Mouse (Mus musculus) G1E (cell line): ENCODE measurements around the gene Podn. TPM values are rescaled to one million over a fixed set of nuclear protein-coding genes. Genes with fewer than 3 reads are reported as not detected.

ENCODE experiments used
- ATAC-seq: 2 replicates; pipeline ENCODE4 v1.8.0; 2016; ENCODE audit warnings: mild to moderate bottlenecking; ENCODE audit not compliant: insufficient number of reproducible peaks, poor library complexity, low FRiP score, severe bottlenecking; ENCODE audit errors: extremely low read depth
- DNase-seq: peaks from one replicate; pipeline ENCODE4 v3.0.0; 2012; ENCODE audit warnings: low spot score
- H3K27me3 ChIP-seq: 2 replicates; pipeline ENCODE4 v1.6.1; 2012; ENCODE audit warnings: mild to moderate bottlenecking, low read length, inconsistent platforms; ENCODE audit not compliant: insufficient read depth
- H3K36me3 ChIP-seq: replicated peaks from 2 replicates; pipeline ENCODE3; 2012; ENCODE audit warnings: mild to moderate bottlenecking, inconsistent platforms
- H3K4me1 ChIP-seq: 2 replicates; pipeline ENCODE4 v1.6.1; 2012; ENCODE audit warnings: low read depth, low read length, inconsistent platforms, mixed read lengths; ENCODE audit not compliant: insufficient read depth
- H3K4me3 ChIP-seq: 2 replicates; pipeline ENCODE4 v1.5.1; 2012; ENCODE audit warnings: low read depth, mild to moderate bottlenecking, inconsistent platforms, low read length, moderate library complexity, mixed read lengths
- H3K9me3 ChIP-seq: replicated peaks from 2 replicates; pipeline ENCODE4 v1.6.1; 2012; ENCODE audit warnings: inconsistent platforms
- CTCF ChIP-seq: IDR thresholded peaks from 2 replicates; pipeline ENCODE4 v1.5.1; 2012; ENCODE audit warnings: low read depth, low read length, inconsistent platforms, mixed read lengths
- GATA1 ChIP-seq: IDR thresholded peaks from 2 replicates; pipeline ENCODE4 v1.6.1; 2012; ENCODE audit warnings: borderline replicate concordance, low read length, inconsistent platforms, mixed read lengths
- GATA2 ChIP-seq: IDR thresholded peaks from 2 replicates; pipeline ENCODE4 v1.6.1; 2012; ENCODE audit warnings: low read depth, low read length, inconsistent platforms, borderline replicate concordance
- POLR2AphosphoS5 ChIP-seq: IDR thresholded peaks from 2 replicates; pipeline ENCODE4 v1.6.1; 2012; ENCODE audit warnings: low read depth, low read length, inconsistent platforms; ENCODE audit not compliant: insufficient replicate concordance
- TAL1 ChIP-seq: conservative IDR thresholded peaks from 2 replicates; pipeline ENCODE4 v1.6.1; 2012; ENCODE audit warnings: low read depth, low read length, inconsistent platforms, mixed read lengths
- polyA plus RNA-seq: library from polyadenylated mRNA; stranded (reverse); fragments of >175 nt; gene quantifications from 2 replicates; pipeline ENCODE4 v1.2.3, GENCODE M21; 2012
- total RNA-seq, 2 experiments: library from RNA; stranded (forward) in 1 of 2; stranded (reverse) in 1 of 2; fragments of 200-1000 nt in 1 of 2; fragments of >200 nt in 1 of 2; fragmentation: Nextera tagmentation in 1 of 2; gene quantifications; 2 replicates each; pipeline ENCODE4 v1.2.3; 2014 to 2017

Podn gene
- total and polyA plus RNA-seq, 3 experiments, result not detected

GRCm38 (mm10) chr4:108017839-108018238 lies 78.4 kb downstream of the Podn start:
- Histone ChIP-seq H3K4me1 (no peaks in the 10 kb centered on the region; the same call in none of the 2 replicates), H3K4me3 (no peak overlapping the region), H3K36me3 (no peaks in the 10 kb centered on the region), H3K27me3 (peaks cover 9% of the 10 kb centered on the region; the same call in 1 of the 2 replicates), H3K9me3 (no peaks in the 10 kb centered on the region)
- no peak for ATAC-seq
- DNase-seq, result no peak
- TF ChIP-seq POLR2AphosphoS5, result no peak
- TF ChIP-seq GATA1, result no peak
- no peak for TF ChIP-seq CTCF
- TF ChIP-seq TAL1, result no peak
- TF ChIP-seq GATA2, result no peak

- H3K4me1 ChIP-seq, result no peaks in the 10 kb centered on the region; the same call in 1 of the 2 replicates
- H3K4me3 ChIP-seq, result no peak overlapping the region
- peaks cover 6% of the 10 kb centered on the region; the same call in 1 of the 2 replicates for H3K27me3 ChIP-seq
- DNase-seq (no peak), ATAC-seq (no peak)
- no peaks in the 10 kb centered on the region for H3K36me3 ChIP-seq
- TF ChIP-seq GATA2 (no peak), POLR2AphosphoS5 (no peak), GATA1 (no peak), CTCF (no peak), TAL1 (no peak)
- no peaks in the 10 kb centered on the region for H3K9me3 ChIP-seq
Measured at GRCm38 (mm10) chr4:108016321-108016720, 79.9 kb downstream of the Podn start.

DNA sequence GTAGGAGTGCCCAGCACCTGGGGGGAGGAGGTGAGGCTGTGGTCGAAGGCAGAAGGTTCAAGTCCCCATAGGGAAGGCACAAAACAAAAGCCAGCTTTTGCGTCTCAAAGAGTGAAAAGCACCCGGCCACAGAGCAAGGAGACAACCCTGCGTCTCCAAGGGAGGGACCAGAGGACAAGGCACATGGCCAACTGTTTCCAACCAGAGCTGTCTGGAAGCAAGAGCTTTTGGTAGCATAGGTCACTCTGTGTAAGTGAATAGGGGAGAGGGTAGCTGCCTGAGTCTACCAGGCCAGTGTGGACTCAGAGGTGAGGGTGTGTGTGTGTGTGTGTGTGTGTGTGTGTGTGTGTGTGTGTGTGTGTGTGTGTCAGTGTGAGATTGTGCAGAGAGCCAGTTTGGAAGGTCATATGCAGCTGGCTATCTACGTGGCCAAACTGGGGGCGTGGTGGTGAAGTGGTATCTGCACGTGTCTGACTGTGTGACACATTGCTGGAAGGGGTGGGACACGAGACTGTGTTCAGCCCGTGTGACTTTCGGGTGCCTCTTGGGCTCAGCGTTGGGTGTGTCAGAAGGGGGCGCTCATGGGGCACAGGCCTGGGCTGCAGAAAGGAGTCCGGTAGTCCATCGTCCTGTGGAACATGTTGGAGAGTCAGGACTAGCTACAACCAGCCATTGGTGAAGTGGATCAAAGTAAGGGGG lies 81.0 kb downstream of the Podn start:
- Histone ChIP-seq H3K36me3 (no peaks in the 10 kb centered on the region), H3K27me3 (peaks cover 6% of the 10 kb centered on the region; the same call in 1 of the 2 replicates), H3K9me3 (no peaks in the 10 kb centered on the region), H3K4me3 (no peak overlapping the region), H3K4me1 (no peaks in the 10 kb centered on the region; the same call in 1 of the 2 replicates)
- no peak for ATAC-seq
- TF ChIP-seq GATA1 (no peak), TAL1 (no peak), POLR2AphosphoS5 (no peak), GATA2 (no peak), CTCF (no peak)
- no peak for DNase-seq

- Histone ChIP-seq H3K36me3 (no peaks in the 10 kb centered on the region), H3K9me3 (no peaks in the 10 kb centered on the region), H3K4me3 (no peak overlapping the region), H3K27me3 (peaks cover 6% of the 10 kb centered on the region; the same call in 1 of the 2 replicates), H3K4me1 (no peaks in the 10 kb centered on the region; the same call in 1 of the 2 replicates)
- no peak for TF ChIP-seq TAL1
- TF ChIP-seq CTCF, result no peak
- TF ChIP-seq GATA1, result no peak
- no peak for TF ChIP-seq POLR2AphosphoS5
- TF ChIP-seq GATA2, result no peak
- ATAC-seq (no peak), DNase-seq (no peak)
Measured at GRCm38 (mm10) chr4:108014466-108014865, 81.8 kb downstream of the Podn start.

DNA sequence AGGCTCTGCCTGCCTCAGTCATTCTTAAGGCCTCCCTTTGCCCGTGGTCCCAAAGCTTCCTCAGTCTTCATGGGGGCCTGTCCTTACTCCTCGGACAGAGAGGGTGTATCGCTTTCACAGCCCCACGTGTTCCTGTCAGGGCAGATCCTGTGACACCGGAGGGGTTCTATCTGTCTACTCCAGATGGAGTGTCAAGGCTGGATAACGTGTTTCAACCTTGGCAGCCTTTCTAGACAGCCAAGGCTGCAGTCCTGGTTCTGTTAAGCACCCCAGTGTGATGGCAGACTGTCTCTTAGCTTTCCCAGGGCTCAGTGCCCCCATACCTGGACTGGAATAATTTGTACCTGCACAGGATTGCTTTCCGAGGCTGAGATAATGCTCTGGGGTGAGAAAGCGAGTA lies 87.7 kb downstream of the Podn start:
- ATAC-seq (no peak), DNase-seq (no peak)
- TF ChIP-seq GATA2 (no peak), CTCF (no peak), GATA1 (no peak), POLR2AphosphoS5 (no peak), TAL1 (no peak)
- Histone ChIP-seq H3K9me3 (no peaks in the 10 kb centered on the region), H3K4me3 (no peak overlapping the region), H3K36me3 (no peaks in the 10 kb centered on the region), H3K27me3 (peaks cover 25% of the 10 kb centered on the region), H3K4me1 (no peaks in the 10 kb centered on the region)

- no peak for TF ChIP-seq CTCF
- no peak for TF ChIP-seq GATA2
- H3K27me3 ChIP-seq, result peaks cover 25% of the 10 kb centered on the region
- DNase-seq (no peak), ATAC-seq (no peak)
- H3K4me3 ChIP-seq, result no peak overlapping the region
- no peaks in the 10 kb centered on the region for H3K9me3 ChIP-seq
- no peaks in the 10 kb centered on the region for H3K4me1 ChIP-seq
- H3K36me3 ChIP-seq, result no peaks in the 10 kb centered on the region
Measured at GRCm38 (mm10) chr4:108007532-108008103, 88.6 kb downstream of the Podn start.
